Mouse (Mus musculus) brain, embryonic 14.5 days (tissue): ENCODE results near the gene Bcas3.

Source experiments
- CTCF ChIP-seq: fragments of 200-500 bp; IDR thresholded peaks from 2 replicates; pipeline ENCODE4 v1.5.1; 2012; ENCODE audit warnings: inconsistent platforms, mild to moderate bottlenecking, moderate library complexity, borderline replicate concordance; ENCODE audit not compliant: insufficient read depth, insufficient read length; ENCODE audit errors: extremely low read depth
- POLR2A ChIP-seq: fragments of 200-500 bp; IDR thresholded peaks from 2 replicates; pipeline ENCODE4 v1.6.1; 2012; ENCODE audit warnings: mild to moderate bottlenecking, inconsistent platforms, borderline replicate concordance; ENCODE audit not compliant: poor library complexity, insufficient read depth, insufficient read length, severe bottlenecking; ENCODE audit errors: extremely low read depth

GRCm38 (mm10) chr11:85593636-85594035 lies 240.7 kb downstream of the Bcas3 start:
- TF ChIP-seq CTCF (no peak), POLR2A (no peak)
